Mouse (Mus musculus) C2C12 (cell line): ENCODE measurements around the gene 1700001K19Rik. TPM values are rescaled to one million over a fixed set of nuclear protein-coding genes. Genes with fewer than 3 reads are reported as not detected.

ENCODE experiments used
- H3K27me3 ChIP-seq: one replicate; pipeline ENCODE4 v1.6.1; 2011; ENCODE audit not compliant: control insufficient read depth, insufficient read depth, insufficient read length
- H3K36me3 ChIP-seq: one replicate; pipeline ENCODE4 v1.6.1; 2011; ENCODE audit not compliant: control insufficient read depth, insufficient read depth
- H3K4me3 ChIP-seq: one replicate; pipeline ENCODE4 v1.5.1; 2011; ENCODE audit warnings: mild to moderate bottlenecking, control low read depth; ENCODE audit not compliant: poor library complexity, insufficient read depth, severe bottlenecking
- H3K79me2 ChIP-seq: one replicate; pipeline ENCODE4 v1.6.1; 2011; ENCODE audit not compliant: control insufficient read depth, insufficient read depth
- H3K79me3 ChIP-seq: one replicate; pipeline ENCODE4 v1.6.1; 2011; ENCODE audit warnings: low read depth, control low read depth
- H3ac ChIP-seq: one replicate; pipeline ENCODE3; 2011; ENCODE audit warnings: low read depth; ENCODE audit not compliant: control insufficient read depth, insufficient read length
- CEBPB ChIP-seq: IDR thresholded peaks from one replicate; pipeline ENCODE4 v1.6.1; 2011; ENCODE audit warnings: low read depth, mild to moderate bottlenecking, control low read depth, moderate library complexity
- CTCF ChIP-seq: IDR thresholded peaks from one replicate; pipeline ENCODE4 v1.5.1; 2011; ENCODE audit not compliant: control insufficient read depth, insufficient read depth, insufficient read length
- FOSL1 ChIP-seq: IDR thresholded peaks from one replicate; pipeline ENCODE4 v1.8.0; 2011; ENCODE audit warnings: mild to moderate bottlenecking, low read length; ENCODE audit not compliant: poor library complexity, insufficient read depth, severe bottlenecking
- MAX ChIP-seq: IDR thresholded peaks from one replicate; pipeline ENCODE4 v1.6.1; 2011; ENCODE audit warnings: mild to moderate bottlenecking, control low read depth
- MYOD1 ChIP-seq: IDR thresholded peaks from one replicate; pipeline ENCODE4 v1.6.1; 2011; ENCODE audit warnings: low read depth; ENCODE audit not compliant: control insufficient read depth, insufficient read length
- MYOG ChIP-seq: IDR thresholded peaks from one replicate; pipeline ENCODE4 v1.6.1; 2011; ENCODE audit not compliant: control insufficient read depth, insufficient read length; ENCODE audit errors: extremely low read depth
- USF1 ChIP-seq: IDR thresholded peaks from one replicate; pipeline ENCODE4 v1.6.1; 2011; ENCODE audit warnings: low read depth, mild to moderate bottlenecking, control low read depth, moderate library complexity
- polyA plus RNA-seq: library from polyadenylated mRNA; unstranded; fragments of >200 nt; fragmentation: generic; extraction: Trizol; gene quantifications from one replicate; pipeline ENCODE4 v1.2.1, GENCODE M21; 2012; ENCODE audit warnings: missing spikeins

Gene 1700001K19Rik
- polyA plus RNA-seq, 1 experiment = 0.04 TPM

DNA sequence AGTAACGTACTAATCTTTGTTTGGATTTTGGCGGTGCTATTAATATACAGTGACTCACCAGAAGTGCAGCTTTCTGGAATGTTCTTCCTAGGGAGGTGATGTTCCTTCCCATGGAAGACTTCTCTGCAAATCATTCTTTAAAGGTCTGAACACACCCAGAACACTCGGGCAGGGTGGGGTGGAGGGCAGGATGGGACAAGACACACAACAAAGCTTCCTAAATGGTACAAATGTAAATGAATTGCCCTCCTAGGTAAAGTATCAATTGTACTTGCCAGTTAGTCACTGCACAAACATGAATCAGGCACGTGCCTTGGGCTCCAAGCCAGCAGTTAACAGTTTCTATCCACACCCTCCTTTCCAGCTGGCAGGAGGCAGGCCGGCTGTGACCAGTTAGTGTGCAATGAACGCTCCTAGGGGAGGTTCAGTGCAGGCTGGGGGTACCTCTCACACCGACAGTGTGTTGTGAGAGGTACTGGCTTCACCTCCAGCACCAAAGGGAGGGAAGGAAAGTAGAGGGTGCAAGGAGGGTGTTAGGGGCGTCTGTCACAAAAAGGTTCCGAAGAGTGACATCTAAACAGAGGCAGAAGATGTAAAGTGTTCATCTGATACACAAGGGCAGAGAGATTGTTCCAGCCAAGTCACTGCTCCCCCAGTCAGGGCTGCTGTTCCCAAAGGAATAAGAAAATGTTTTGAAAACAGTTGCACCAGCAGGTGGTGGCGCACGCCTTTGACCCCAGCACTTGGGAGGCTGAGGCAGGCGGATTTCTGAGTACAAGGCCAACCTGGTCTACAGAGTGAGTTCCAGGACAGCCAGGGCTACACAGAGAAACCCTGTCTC is 5.7 kb upstream of the 1700001K19Rik start:
- Histone ChIP-seq H3K36me3 (peaks cover 66% of the 10 kb centered on the region), H3K27me3 (no peaks in the 10 kb centered on the region), H3K79me3 (peaks cover 3% of the 10 kb centered on the region), H3K4me3 (no peak overlapping the region), H3K79me2 (peaks cover 18% of the 10 kb centered on the region), H3ac (no peak overlapping the region)
- no peak for TF ChIP-seq CEBPB
- peak; percentile 15 for TF ChIP-seq FOSL1
- peak; percentile 23 for TF ChIP-seq MYOD1
- peak; percentile 82 for TF ChIP-seq MAX
- no peak for TF ChIP-seq CTCF
- TF ChIP-seq MYOG = no peak
- peak; percentile 81 for TF ChIP-seq USF1

DNA sequence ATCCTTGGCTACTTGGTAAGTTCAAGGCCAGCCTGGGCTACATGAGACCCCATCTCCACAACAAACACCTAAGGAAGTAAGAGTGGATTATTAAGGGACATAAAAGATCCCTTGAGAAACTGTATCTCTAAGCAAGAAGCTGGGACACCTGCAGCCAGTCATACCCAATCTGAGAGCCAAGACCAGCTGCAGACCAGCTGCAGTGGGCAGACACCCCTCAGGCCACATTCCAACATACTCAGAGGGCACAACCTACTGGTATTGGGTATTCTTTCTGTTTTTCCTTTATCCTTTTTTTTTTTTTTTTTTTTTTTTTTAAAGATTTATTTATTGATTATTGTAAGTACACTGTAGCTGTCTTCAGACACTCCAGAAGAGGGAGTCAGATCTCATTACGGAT is 1.2 kb upstream of the 1700001K19Rik start:
- TF ChIP-seq CTCF = no peak
- TF ChIP-seq MYOD1 = no peak
- no peak for TF ChIP-seq USF1
- no peak for TF ChIP-seq CEBPB
- no peak for TF ChIP-seq MAX
- no peak for TF ChIP-seq FOSL1
- no peak for TF ChIP-seq MYOG
- Histone ChIP-seq H3K79me3 (no peaks in the 10 kb centered on the region), H3ac (no peak overlapping the region), H3K36me3 (peaks cover 26% of the 10 kb centered on the region), H3K4me3 (no peak overlapping the region), H3K27me3 (no peaks in the 10 kb centered on the region), H3K79me2 (no peaks in the 10 kb centered on the region)

DNA sequence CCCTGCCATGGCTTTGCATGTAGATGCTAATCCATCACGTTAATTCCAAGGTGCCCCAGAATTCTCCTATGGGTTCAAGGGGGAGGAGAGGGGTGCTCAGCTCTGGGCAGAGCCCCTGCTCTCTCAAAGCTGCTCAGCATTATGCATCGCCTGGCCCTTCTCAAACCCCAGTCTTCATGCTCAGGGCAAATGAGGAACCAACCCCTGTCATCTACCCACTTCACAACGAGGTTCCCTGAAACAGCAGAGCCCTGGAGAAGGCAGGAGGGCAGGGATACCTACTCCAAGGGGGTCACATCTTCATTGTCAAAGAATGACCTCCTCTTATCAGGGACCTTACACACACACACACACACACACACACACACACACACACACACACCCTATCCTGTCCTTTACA is 541 bp downstream of the 1700001K19Rik start:
- H3K36me3 ChIP-seq = peaks cover 16% of the 10 kb centered on the region
- H3K79me3 ChIP-seq = no peaks in the 10 kb centered on the region
- H3K4me3 ChIP-seq = no peak overlapping the region
- no peak for TF ChIP-seq MYOD1
- no peak for TF ChIP-seq MAX
- no peak for TF ChIP-seq USF1
- TF ChIP-seq FOSL1 = no peak
- TF ChIP-seq MYOG = no peak
- TF ChIP-seq CEBPB = no peak
- TF ChIP-seq CTCF = no peak
- H3K27me3 ChIP-seq = no peaks in the 10 kb centered on the region
- H3ac ChIP-seq = no peak overlapping the region
- H3K79me2 ChIP-seq = no peaks in the 10 kb centered on the region

DNA sequence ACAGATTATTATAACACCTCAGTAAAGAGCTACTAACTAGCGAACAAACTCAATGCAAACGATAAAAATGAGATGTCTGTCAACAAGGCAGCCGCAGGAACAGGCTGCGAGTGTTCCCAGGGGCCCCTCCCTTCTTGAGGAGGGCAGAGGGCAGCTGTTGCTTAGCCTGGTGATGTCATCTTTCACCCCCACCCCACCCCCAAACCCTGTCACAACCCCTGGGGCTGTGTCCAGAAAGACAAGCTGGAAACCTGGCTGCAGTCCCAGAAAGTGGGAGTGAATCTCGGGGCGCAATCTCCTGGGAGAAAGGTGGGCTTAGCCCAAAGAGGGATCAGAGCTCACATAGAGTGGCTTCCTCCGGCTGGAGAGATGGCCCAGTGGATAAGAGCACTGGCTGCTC is 1.2 kb downstream of the 1700001K19Rik start:
- Histone ChIP-seq H3K36me3 (peaks cover 9% of the 10 kb centered on the region), H3K27me3 (no peaks in the 10 kb centered on the region), H3K4me3 (no peak overlapping the region), H3K79me2 (no peaks in the 10 kb centered on the region), H3ac (no peak overlapping the region), H3K79me3 (no peaks in the 10 kb centered on the region)
- TF ChIP-seq CTCF (no peak), MAX (no peak), CEBPB (no peak), MYOG (no peak), FOSL1 (no peak), USF1 (no peak), MYOD1 (no peak)

DNA sequence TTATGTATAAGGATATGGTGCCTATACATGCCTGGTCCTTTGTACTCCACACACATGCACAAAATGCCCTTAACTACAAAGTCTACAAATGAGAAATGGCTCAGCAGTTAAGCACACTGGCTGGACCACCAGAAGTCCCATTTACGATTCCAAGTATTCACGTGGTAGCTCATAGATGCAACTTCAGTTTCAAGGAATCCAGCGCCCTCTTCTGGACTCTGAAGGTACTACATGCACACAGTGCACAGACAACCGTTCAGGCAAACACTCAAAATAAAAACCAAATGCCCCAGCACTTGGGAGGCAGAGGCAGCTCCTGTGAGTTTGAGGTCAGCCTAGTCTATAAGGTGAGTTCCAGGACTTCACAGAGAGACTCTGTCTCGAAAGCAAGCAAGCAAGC is 8.2 kb downstream of the 1700001K19Rik start:
- no peaks in the 10 kb centered on the region for H3K36me3 ChIP-seq
- no peaks in the 10 kb centered on the region for H3K27me3 ChIP-seq

More for the DNA sequence above, 8.2 kb downstream of the 1700001K19Rik start:
- TF ChIP-seq USF1 = no peak
- no peak for TF ChIP-seq CTCF
- no peak for TF ChIP-seq CEBPB
- no peak for TF ChIP-seq MAX
- no peak for TF ChIP-seq MYOD1
- TF ChIP-seq MYOG = no peak
- TF ChIP-seq FOSL1 = no peak
- Histone ChIP-seq H3ac (no peak overlapping the region), H3K79me3 (no peaks in the 10 kb centered on the region), H3K79me2 (no peaks in the 10 kb centered on the region), H3K4me3 (no peak overlapping the region)
